Mouse (Mus musculus) stomach, embryonic 14.5 days (tissue): ENCODE data around the gene Klhdc10. TPM values are rescaled to one million over a fixed set of nuclear protein-coding genes. Genes with fewer than 3 reads are reported as not detected.

ENCODE experiments used
- ATAC-seq: fragments of 200-750 bp; cut with Nextera tagmentation; 2 replicates; pipeline ENCODE4 v1.8.0; 2017; ENCODE audit warnings: low read depth, moderate TSS enrichment; ENCODE audit not compliant: insufficient number of reproducible peaks, insufficient read depth, low FRiP score
- H3K27ac ChIP-seq: fragments of 300-500 bp; sonication (generic); 2 replicates; pipeline ENCODE4 v1.5.1; 2014; ENCODE audit warnings: mild to moderate bottlenecking, low read length, moderate library complexity, mixed read lengths
- H3K27me3 ChIP-seq: fragments of 300-500 bp; sonication (generic); 2 replicates; pipeline ENCODE4 v1.6.1; 2014; ENCODE audit warnings: low read length, control low read depth, mixed read lengths; ENCODE audit not compliant: control insufficient read depth, insufficient read depth
- H3K36me3 ChIP-seq: fragments of 300-500 bp; sonication (generic); 2 replicates; pipeline ENCODE4 v1.6.1; 2014; ENCODE audit warnings: mild to moderate bottlenecking, control low read depth, low read length, moderate library complexity, mixed read lengths; ENCODE audit not compliant: control insufficient read depth, insufficient read depth
- H3K4me1 ChIP-seq: fragments of 300-500 bp; sonication (generic); 2 replicates; pipeline ENCODE4 v1.6.1; 2014; ENCODE audit warnings: low read length, control low read depth, mixed read lengths; ENCODE audit not compliant: control insufficient read depth, insufficient read depth
- H3K4me2 ChIP-seq: fragments of 300-500 bp; sonication (generic); replicated peaks from 2 replicates; pipeline ENCODE4 v1.6.1; 2014; ENCODE audit warnings: low read depth, low read length, control low read depth
- H3K4me3 ChIP-seq: fragments of 300-500 bp; sonication (generic); 2 replicates; pipeline ENCODE4 v1.5.1; 2014; ENCODE audit warnings: low read depth, low read length, control low read depth
- H3K9ac ChIP-seq: fragments of 300-500 bp; sonication (generic); replicated peaks from 2 replicates; pipeline ENCODE4 v1.6.1; 2014; ENCODE audit warnings: low read depth, mild to moderate bottlenecking, control low read depth, low read length, moderate library complexity, mixed read lengths
- H3K9me3 ChIP-seq: fragments of 300-500 bp; sonication (generic); 2 replicates; pipeline ENCODE4 v1.6.1; 2016; ENCODE audit warnings: low read depth, low read length, control low read depth; ENCODE audit not compliant: control insufficient read depth
- WGBS: fragments of 180-500 bp; shearing (Covaris S2); extraction: QIAGEN DNeasy Blood & Tissue Kit; methylation state at CpG from one replicate; pipeline ENCODE4 v1.1.7; 2014; 5-methylcytosine and 5-hydroxymethylcytosine counted together
- polyA plus RNA-seq: library from polyadenylated mRNA; unstranded; fragments of >200 nt; fragmentation: Nextera tagmentation; extraction: Ambion mirVana; gene quantifications from 2 replicates; pipeline ENCODE4 v1.2.1, GENCODE M21; 2014

The Klhdc10 gene
- polyA plus RNA-seq, 1 experiment from 2014 or later: 24.8 TPM

DNA sequence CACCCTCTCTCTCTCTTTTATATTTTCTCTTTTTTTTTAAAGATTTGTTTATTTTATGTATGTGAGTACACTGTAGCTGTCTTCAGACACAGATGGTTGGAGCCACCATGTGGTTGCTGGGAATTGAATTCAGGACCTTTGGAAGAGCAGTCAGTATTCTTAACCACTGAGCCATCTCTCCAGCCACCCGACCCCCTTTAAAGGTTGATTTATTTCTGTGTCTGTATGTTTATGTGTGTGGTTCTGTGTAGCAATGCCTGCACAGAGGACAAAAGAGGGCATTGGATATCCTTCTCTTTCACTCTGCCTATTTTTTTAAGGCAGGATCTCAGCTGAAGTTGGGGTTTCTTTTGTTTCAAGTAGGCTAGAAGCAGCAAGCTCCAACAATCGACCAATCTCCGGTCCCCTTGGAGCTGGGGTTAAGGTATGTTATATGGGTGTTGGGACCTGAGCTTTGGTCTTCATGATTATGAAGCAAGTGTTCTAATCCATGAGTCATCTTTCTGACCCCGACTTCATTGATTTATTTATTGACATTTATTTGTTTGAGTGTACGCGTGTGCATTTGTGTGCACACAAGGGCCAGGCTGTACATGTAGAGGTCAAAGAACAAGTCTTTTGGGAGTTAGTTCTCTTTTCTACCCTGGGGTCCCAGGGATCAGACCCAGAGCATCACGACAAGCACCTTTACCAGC lies 7.9 kb downstream of the Klhdc10 start:
- Histone ChIP-seq H3K9me3 (no peaks in the 10 kb centered on the region), H3K9ac (no peak overlapping the region), H3K27me3 (no peaks in the 10 kb centered on the region), H3K27ac (no peak overlapping the region), H3K36me3 (no peaks in the 10 kb centered on the region), H3K4me2 (no peak overlapping the region), H3K4me1 (no peaks in the 10 kb centered on the region), H3K4me3 (no peak overlapping the region)
- no peak for ATAC-seq
- 75% methylated on average over 7 of the region's 7 CpGs for WGBS

DNA sequence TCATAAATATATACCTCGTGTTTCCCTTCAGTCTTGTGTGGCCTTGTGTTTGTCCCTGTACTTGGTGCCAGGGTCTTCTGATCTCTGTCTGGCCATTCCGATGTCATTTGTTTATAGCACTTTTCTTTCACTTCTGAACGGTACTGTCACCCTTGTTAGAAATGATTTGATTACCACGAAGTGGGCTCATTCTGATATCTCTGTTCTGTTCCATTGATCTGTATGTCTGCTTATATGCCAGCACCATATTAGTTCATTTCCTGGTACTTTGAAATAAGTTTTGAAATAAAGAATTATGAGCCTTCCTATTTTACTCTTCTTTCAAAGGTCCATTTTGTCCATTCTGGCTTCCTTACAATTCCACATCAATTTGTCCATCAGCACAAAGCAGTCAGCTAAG lies 9.6 kb downstream of the Klhdc10 start:
- 80% methylated on average over 4 of the region's 4 CpGs for WGBS
- ATAC-seq: no peak
- Histone ChIP-seq H3K4me1 (no peaks in the 10 kb centered on the region), H3K27ac (no peak overlapping the region), H3K4me2 (no peak overlapping the region), H3K9me3 (no peaks in the 10 kb centered on the region), H3K4me3 (no peak overlapping the region), H3K27me3 (no peaks in the 10 kb centered on the region), H3K36me3 (no peaks in the 10 kb centered on the region), H3K9ac (no peak overlapping the region)

DNA sequence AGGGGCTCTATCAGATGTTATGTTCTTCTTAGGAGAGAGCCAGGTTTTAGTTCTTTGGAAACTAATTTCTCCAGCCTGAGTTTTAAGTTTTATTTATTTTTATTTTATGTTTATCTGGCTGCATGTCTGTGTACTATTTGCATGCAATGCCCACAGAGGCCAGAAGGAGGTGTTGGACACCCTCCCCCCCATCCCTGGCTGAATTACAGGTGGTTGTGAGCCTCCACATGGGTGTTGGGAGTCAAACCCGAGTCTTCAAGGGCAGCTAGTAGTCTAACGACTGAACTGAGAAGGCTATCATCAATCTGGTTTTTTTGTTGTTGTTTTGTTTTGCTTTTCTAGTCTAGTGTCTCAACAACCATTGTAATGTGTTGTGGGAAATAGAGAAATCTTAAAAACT lies 14.5 kb downstream of the Klhdc10 start:
- H3K27me3 ChIP-seq: no peaks in the 10 kb centered on the region

DNA sequence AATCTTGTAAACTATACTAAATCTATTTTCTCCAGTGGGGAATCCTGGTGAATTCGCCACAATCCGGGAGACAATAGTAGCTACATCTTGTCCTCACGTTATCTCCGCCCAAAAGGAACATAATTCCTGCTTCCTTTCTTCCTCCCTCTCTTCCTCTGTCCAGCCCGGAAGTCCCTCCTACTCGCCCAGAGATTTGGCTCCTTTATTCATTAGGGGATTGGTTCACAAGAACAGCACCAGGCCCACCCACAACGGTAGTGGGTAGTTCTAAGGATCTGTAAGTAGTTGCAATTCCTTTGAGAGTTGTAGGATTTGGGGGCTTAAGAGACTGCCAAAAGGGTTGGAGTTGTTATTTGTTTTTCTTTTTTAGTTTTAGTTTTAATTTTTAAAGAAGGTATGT lies 15.1 kb downstream of the Klhdc10 start:
- no peaks in the 10 kb centered on the region for H3K9me3 ChIP-seq
- no peak for ATAC-seq
- no peaks in the 10 kb centered on the region for H3K27me3 ChIP-seq

More for the DNA sequence above, 14.5 kb downstream of the Klhdc10 start:
- Histone ChIP-seq H3K9me3 (no peaks in the 10 kb centered on the region), H3K4me2 (no peak overlapping the region), H3K36me3 (peaks cover 5% of the 10 kb centered on the region; the same call in 1 of the 2 replicates), H3K27ac (no peak overlapping the region), H3K9ac (no peak overlapping the region), H3K4me1 (no peaks in the 10 kb centered on the region), H3K4me3 (no peak overlapping the region)
- ATAC-seq: no peak
- WGBS: 81% methylated on average over 2 of the region's 2 CpGs

DNA sequence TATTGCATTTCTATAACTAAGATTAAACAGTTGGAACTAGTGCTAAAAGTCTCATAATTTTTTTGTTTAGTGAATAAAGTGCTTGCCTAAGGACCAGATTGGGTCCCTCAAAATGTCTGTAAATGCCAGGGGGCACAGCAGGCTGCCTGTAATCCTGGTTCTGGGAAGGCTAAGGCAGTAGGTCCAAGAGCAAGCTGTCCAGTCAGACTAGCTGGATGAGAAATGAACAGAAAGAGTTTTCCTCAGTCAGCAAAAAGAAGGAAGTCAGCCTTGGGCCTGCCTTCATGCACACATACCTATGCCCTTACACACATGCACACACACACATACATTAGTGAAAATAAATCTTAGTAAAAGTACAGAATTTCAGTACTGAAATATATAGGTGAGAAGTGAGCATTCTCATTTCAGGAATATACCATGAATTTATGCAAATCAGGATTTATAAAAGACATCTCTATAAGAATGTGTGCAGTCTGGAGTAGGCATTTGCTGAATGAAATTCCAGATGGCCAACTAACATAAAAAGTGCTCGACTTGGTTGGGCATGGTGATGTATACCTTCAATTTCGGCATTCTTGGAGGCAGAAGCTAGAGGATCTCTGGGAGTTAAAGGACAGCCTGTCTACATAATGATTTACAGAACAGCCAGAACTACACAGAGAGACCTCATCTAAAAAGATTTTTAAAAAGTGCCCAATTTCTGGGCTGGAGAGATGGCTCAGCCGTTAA lies 31.0 kb downstream of the Klhdc10 start:
- H3K9me3 ChIP-seq: no peaks in the 10 kb centered on the region
- H3K27ac ChIP-seq: peak overlapping the region; percentile 17; the same call in 1 of the 2 replicates
- no peak overlapping the region for H3K4me3 ChIP-seq
- no peak for ATAC-seq
- no peaks in the 10 kb centered on the region for H3K4me1 ChIP-seq
- no peak overlapping the region for H3K4me2 ChIP-seq
- no peaks in the 10 kb centered on the region for H3K36me3 ChIP-seq
- WGBS: 28% methylated on average over 3 of the region's 3 CpGs
- H3K27me3 ChIP-seq: no peaks in the 10 kb centered on the region
- no peak overlapping the region for H3K9ac ChIP-seq

More for the DNA sequence above, 15.1 kb downstream of the Klhdc10 start:
- Histone ChIP-seq H3K9ac (no peak overlapping the region), H3K36me3 (peaks cover 5% of the 10 kb centered on the region; the same call in 1 of the 2 replicates), H3K4me1 (no peaks in the 10 kb centered on the region), H3K27ac (no peak overlapping the region), H3K4me3 (no peak overlapping the region), H3K4me2 (no peak overlapping the region)
- 88% methylated on average over 7 of the region's 7 CpGs for WGBS

DNA sequence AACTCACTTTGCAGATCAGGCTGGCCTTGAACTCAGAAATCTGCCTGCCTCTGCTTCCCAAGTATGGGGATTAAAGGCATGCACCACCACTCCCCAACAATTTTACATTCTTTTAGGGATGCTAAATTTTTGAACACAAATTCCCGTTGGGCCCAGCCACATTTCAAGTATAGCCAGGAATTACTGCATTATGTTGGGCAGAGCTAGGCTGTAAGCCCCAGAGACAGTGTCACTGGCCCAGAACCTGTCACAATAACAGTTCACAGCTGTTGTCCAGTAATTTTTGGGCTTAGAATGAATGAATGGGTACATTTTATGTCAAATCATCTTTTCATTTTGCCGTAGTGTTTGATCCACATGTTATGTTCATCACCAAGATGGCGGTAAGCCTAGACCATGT lies 34.8 kb downstream of the Klhdc10 start:
- Histone ChIP-seq H3K27me3 (no peaks in the 10 kb centered on the region), H3K27ac (no peak overlapping the region)
- 85% methylated on average over 3 of the region's 3 CpGs for WGBS

DNA sequence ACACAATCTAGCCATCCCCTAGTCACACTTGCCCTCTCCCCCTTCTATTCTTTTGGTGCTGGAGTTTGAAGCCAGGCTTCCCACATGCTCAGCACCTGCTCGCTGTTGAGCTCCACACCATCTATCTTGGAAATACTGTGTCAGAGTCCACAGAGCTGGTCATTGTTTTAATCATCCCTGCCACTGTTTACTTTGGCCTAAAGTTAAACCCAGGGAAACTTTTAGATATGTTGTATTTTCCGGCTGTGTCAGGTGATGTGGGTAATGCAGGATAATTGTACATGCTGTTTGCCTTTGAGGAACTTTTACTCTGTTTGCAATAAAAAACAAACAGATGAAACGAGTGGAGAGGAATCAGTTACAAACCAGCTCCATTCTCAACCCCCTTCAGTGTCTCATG lies 35.4 kb downstream of the Klhdc10 start:
- WGBS: 38% methylated on average over 3 of the region's 3 CpGs
- H3K9ac ChIP-seq: no peak overlapping the region
- ATAC-seq: peak; percentile 42; the same call in 1 of the 2 replicates
- H3K27ac ChIP-seq: no peak overlapping the region
- H3K4me2 ChIP-seq: no peak overlapping the region
- no peaks in the 10 kb centered on the region for H3K27me3 ChIP-seq
- no peak overlapping the region for H3K4me3 ChIP-seq
- H3K9me3 ChIP-seq: no peaks in the 10 kb centered on the region
- H3K36me3 ChIP-seq: peaks cover 11% of the 10 kb centered on the region; the same call in 1 of the 2 replicates
- no peaks in the 10 kb centered on the region for H3K4me1 ChIP-seq

More for the DNA sequence above, 34.8 kb downstream of the Klhdc10 start:
- Histone ChIP-seq H3K4me2 (no peak overlapping the region), H3K36me3 (peaks cover 5% of the 10 kb centered on the region; the same call in 1 of the 2 replicates), H3K9me3 (no peaks in the 10 kb centered on the region), H3K4me1 (no peaks in the 10 kb centered on the region), H3K4me3 (no peak overlapping the region), H3K9ac (no peak overlapping the region)
- ATAC-seq: no peak

DNA sequence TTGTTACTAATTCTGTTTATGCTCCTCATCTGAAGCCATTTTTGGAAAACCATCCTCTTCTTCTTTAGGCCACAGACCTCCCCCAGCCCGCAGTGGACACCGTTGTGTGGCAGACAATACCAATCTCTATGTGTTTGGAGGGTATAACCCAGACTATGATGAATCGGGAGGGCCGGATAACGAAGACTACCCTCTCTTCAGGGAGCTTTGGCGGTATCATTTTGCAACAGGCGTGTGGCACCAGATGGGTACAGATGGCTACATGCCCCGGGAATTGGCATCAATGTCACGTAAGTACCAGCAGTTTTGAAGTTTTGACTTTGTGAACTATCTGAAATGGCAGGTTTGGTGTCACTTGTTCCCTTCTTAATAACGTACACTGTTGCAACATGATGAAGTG lies 37.9 kb downstream of the Klhdc10 start:
- Histone ChIP-seq H3K9me3 (no peaks in the 10 kb centered on the region), H3K36me3 (peaks cover 36% of the 10 kb centered on the region), H3K27me3 (no peaks in the 10 kb centered on the region), H3K4me1 (no peaks in the 10 kb centered on the region), H3K27ac (no peak overlapping the region), H3K9ac (no peak overlapping the region), H3K4me3 (no peak overlapping the region), H3K4me2 (no peak overlapping the region)
- ATAC-seq: no peak
- 95% methylated on average over 10 of the region's 10 CpGs for WGBS
